Mouse (Mus musculus) adrenal gland, adult 8-10 months (tissue): ENCODE results near the gene Tln2. TPM values are rescaled to one million over a fixed set of nuclear protein-coding genes. Genes with fewer than 3 reads are reported as not detected.

Source experiments
- DNase-seq: peaks from one replicate; pipeline ENCODE4 v3.0.0; 2022
- total RNA-seq, 4 experiments: library from RNA; stranded (reverse); gene quantifications; 2 replicates each; pipeline ENCODE4 v1.2.4; 2022

Gene Tln2
- total RNA-seq, 4 experiments from 2014 or later = 24.8 to 49.7 (median 31.1) TPM

DNA sequence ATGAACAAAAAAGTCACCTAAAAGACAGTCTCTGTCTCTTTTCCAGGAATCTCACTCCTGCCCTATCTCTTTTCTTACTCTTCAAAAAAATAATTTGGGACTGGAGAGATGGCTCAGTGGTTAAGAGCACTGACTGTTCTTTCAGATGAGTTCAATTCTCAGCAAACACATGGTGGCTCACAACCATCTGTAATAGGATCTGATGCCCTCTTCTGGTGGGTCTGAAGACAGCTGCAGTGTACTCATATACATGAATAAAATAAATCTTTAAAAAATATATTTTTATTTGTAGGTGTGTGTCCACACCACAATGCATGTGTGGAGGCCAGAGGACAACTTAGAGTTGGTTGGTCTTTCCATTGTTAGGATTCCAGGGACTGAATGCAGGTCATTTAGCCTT, 286.1 kb downstream of the Tln2 start:
- DNase-seq = no peak

- DNase-seq = no peak
Measured at GRCm38 (mm10) chr9:67270734-67271133, 288.8 kb downstream of the Tln2 start.

- DNase-seq = no peak
Measured at GRCm38 (mm10) chr9:67270061-67270595, 289.4 kb downstream of the Tln2 start.

GRCm38 (mm10) chr9:67267276-67267990, 292.1 kb downstream of the Tln2 start:
- no peak for DNase-seq

DNA sequence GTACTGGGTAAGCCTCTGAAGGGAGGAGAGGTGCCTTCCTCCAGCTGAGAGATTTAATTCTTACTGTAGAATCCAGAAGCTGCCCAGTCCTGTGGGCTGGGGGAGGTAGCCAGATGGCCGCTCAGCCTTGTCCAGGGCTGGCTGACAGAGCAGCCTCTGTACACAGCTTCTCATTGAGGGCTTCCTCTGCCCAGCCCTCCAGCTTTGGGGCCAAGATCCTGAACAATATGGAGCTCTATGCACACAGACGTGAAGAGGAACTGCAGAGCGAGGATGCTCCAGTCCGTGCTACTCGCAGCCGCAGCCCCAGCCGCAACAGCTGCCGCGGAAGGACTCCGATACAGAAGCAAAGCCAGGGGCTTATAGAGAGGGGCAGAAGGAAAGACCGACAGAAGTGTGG, 294.0 kb downstream of the Tln2 start:
- no peak for DNase-seq

DNA sequence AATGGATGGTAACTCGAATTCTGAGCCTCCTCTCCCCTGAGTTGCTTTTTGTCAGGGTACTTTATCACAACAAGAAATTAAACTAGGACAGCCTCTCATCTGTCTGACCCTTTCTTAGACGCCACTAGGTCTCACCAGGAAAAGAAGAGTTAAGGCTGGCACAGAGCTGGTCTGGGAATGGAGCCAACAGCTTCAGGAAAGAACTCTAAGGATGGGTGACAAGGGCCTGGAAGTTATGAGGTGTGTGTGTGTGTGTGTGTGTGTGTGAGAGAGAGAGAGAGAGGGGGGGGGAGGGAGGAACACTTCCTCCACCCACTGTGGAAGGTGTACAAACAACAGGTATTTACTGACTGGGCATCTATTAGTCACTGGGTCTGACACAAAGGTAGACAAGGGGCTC, 294.6 kb downstream of the Tln2 start:
- DNase-seq = peak; percentile 18

DNA sequence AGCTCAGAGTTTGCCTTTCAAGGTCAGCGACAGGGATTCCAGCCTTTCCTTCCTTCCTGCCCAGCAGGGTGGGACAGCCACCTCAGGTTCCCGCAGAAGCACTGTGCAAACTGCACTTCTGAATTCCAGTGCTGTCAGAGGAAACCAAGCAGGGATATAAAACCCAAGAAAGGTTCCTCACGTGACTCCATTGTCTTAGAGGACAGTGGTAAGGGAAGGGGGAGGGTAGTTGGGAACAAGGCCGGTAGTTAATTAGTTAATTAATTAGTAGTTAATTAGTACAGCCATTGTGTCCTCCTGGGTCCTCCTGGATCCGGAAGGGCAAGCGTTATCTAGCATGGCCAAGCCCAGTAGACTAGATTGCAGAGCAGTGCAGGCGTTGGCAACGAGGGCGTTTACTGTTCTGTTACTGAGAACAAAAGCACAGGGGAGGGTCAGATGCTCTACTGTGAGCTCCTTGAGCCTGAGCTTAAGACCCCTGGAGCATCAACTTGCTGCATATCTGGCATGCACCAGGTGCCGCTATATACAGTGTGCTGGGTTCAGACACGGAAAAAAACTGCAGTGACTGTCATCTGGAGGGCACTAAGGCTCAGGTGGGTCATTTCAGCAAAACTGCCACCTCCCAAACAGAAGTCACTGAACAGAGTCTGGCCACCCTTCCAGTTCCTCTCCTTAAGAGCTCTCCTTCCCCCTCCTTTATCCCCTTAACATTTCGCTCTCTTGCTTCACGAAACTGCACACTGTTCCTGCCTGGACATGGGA, 298.5 kb downstream of the Tln2 start:
- no peak for DNase-seq

- DNase-seq = no peak
Measured at GRCm38 (mm10) chr9:67250141-67250540, 309.4 kb downstream of the Tln2 start.

DNA sequence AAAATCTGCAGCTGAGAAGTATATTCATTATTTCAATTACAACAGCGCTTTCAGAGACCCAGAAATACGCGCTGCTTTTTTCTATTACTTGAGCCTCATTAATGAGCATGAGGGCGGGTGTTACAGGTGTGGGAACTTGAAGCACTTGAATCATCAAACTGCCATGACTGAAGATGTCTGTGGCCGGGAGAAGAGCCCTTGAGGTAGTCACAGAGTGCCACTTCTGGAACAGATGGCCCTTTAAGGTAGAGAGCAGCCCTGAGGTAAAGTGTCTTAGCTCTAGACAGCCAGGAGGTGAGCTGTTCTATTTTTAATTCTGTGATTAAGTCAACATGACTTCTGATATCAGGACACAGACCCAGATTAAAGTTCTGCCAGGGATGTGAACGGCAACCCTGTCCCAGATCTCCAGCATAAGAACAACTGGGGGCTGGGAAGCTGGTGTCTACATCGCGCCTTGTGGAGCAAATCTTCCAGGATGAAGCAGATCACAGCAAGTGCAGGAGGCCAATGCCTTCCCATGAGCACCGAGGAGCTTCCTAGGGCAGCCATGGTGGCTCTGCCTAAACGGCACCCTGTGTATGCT, 312.0 kb downstream of the Tln2 start:
- DNase-seq = no peak

GRCm38 (mm10) chr9:67245265-67245664, 314.2 kb downstream of the Tln2 start:
- DNase-seq = no peak

DNA sequence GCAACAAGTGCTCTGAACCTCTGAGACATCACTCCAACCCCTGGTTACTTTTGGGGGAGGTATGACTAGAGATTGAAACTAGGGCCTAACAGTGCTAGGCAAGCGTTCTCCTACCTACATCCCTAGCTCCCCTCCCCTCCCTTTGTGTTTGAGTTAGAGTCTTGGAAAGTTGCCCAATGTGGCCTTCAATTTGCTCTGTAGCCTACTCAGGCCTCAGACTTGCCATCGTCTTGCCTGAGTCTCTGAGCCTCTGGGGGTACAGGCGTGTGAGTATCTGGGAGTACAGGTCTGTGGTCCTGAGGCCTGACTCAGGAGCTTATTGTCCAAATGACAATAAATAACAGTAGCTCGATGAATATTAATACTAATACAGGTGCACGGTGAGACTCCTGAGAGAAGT, 317.8 kb downstream of the Tln2 start:
- no peak for DNase-seq

GRCm38 (mm10) chr9:67240456-67240855, 319.0 kb downstream of the Tln2 start:
- DNase-seq = peak; percentile 46

GRCm38 (mm10) chr9:67236987-67237386, 322.5 kb downstream of the Tln2 start:
- no peak for DNase-seq

GRCm38 (mm10) chr9:67235441-67236217, 323.9 kb downstream of the Tln2 start:
- DNase-seq = no peak

- DNase-seq = no peak
Measured at GRCm38 (mm10) chr9:67229033-67229432, 330.5 kb downstream of the Tln2 start.

DNA sequence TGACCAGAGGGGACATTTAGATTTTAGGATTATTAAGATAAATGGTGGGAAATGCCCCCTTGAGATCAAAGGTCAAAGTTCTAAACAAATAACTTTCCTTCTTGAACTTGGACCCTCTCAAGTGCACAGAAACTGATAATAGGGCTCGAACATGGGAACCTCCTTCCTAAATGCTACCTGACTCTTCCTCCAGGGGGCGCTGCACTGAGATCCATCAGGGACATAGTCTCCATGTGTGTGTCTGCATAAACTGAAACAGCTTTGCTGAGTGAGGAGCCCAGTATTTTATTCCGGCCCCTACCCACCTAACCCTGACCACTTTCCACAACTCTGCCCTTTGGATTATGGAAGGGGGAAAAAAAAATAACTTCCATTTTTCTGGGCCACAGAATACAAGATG, 339.1 kb downstream of the Tln2 start:
- DNase-seq = no peak

DNA sequence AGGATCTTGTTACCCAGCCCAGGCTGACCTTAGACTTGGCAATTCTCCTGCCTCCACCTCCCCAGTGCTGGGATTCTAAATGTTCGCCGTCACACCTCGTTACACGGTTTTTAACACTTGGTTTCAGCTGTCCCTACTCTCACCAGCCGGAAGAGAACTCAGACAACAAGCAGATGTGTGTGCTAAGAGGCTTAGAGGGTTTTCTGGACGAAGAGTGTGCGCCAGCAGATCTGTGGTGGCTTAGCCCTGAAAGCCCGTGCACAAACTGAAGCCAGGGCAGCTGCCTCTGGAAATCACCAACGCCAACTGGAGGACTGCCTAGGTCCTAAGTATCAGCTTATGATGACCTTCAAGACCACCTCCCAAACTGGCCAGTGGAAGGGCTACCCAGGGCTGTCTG, 341.5 kb downstream of the Tln2 start:
- DNase-seq = no peak

DNA sequence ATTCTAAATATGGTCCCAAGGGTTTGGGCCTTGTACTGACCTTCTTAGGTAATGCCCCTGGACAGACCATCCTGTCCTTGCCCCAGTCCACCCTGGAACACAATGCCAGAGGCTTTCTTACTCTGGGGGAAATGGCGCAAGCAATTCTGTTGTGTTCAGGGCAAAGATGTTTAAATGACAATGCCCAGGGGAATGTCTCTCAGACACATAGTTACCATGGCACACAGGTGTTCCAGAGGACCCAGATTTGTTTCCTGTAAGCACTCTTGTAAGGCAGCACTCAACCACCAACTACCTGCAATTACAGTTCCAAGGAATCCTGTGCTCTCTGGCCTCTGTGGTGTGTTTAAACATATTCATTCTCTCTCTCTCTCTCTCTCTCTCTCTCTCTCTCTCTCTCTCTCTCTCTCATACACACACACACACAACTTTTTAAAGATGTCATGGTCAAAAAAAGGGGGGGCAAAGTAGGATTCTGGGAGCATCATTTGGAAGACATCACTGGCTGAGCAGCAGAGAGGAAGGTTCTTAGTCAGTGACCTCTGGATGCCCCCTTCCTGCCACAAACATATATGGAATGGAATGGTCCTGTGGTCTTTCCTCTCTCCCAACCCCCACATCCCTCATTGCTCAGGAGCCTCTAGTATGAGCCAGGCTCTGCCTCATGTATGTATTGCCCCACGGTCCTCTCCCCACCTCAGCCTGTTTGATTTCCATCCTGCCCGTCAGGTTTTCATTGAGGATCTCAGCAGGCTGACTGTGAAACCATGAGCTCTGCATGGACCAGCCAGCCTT, 345.1 kb downstream of the Tln2 start:
- no peak for DNase-seq

- DNase-seq = peak; percentile 64
Measured at GRCm38 (mm10) chr9:67213275-67213674, 346.2 kb downstream of the Tln2 start.

GRCm38 (mm10) chr9:67211220-67211619, 348.3 kb downstream of the Tln2 start:
- no peak for DNase-seq

GRCm38 (mm10) chr9:67209451-67209850, 350.1 kb downstream of the Tln2 start:
- no peak for DNase-seq

GRCm38 (mm10) chr9:67208420-67208819, 351.1 kb downstream of the Tln2 start:
- no peak for DNase-seq
